Mouse (Mus musculus): ENCODE measurements around the gene Olfr993.

The Olfr993 gene

GRCm38 (mm10) chr2:85414777-85415176, at the start of gene Olfr993:
TSS of gene Olfr993 (minus strand) at chr2:85414877.
- DNase-seq: no peak

GRCm38 (mm10) chr2:85443539-85443938, 28.9 kb upstream of the Olfr993 start, which contains the start of gene Olfr995:
TSS of gene Olfr995 (minus strand) at chr2:85443639.
- DNase-seq: no peak

GRCm38 (mm10) chr2:85442546-85442945, 27.9 kb upstream of the Olfr993 start:
- DNase-seq: no peak

- DNase-seq: no peak
These were observed 21.7 kb upstream of the Olfr993 start, which contains the start of gene Olfr994 for GRCm38 (mm10) chr2:85436351-85436750. TSS of gene Olfr994 (minus strand) at chr2:85436451.

- no peak for DNase-seq
These were observed 11.2 kb upstream of the Olfr993 start for GRCm38 (mm10) chr2:85425893-85426292.

- DNase-seq: no peak
These were observed 5.3 kb downstream of the Olfr993 start, which contains the start of gene Olfr992 for GRCm38 (mm10) chr2:85409369-85409768. TSS of gene Olfr992 (minus strand) at chr2:85409469.

All from spleen, adult 18-20 months (tissue).